Mouse (Mus musculus) intestine, postnatal 0 days (tissue): Measurements from ENCODE around the gene Htt. TPM values are rescaled to one million over a fixed set of nuclear protein-coding genes. Genes with fewer than 3 reads are reported as not detected.

Experiments used
- ATAC-seq: fragments of 200-750 bp; cut with Nextera tagmentation; 2 replicates; pipeline ENCODE4 v1.8.0; 2017; ENCODE audit warnings: mild to moderate bottlenecking, moderate TSS enrichment, moderate library complexity
- H3K27ac ChIP-seq: fragments of 300-500 bp; sonication (generic); 2 replicates; pipeline ENCODE4 v1.5.1; 2014; ENCODE audit warnings: mild to moderate bottlenecking, low read depth, low read length, moderate library complexity
- H3K27me3 ChIP-seq: fragments of 300-500 bp; sonication (generic); replicated peaks from 2 replicates; pipeline ENCODE4 v1.6.1; 2014; ENCODE audit warnings: low read length, mixed read lengths; ENCODE audit not compliant: control insufficient read depth, insufficient read depth
- H3K36me3 ChIP-seq: fragments of 300-500 bp; sonication (generic); 2 replicates; pipeline ENCODE4 v1.6.1; 2014; ENCODE audit warnings: mild to moderate bottlenecking, moderate library complexity; ENCODE audit not compliant: control insufficient read depth, insufficient read depth
- H3K4me1 ChIP-seq: fragments of 300-500 bp; sonication (generic); replicated peaks from 2 replicates; pipeline ENCODE4 v1.6.1; 2014; ENCODE audit warnings: antibody characterized with exemption, low read length, mixed read lengths; ENCODE audit not compliant: control insufficient read depth, insufficient read depth
- H3K4me2 ChIP-seq: fragments of 300-500 bp; sonication (generic); replicated peaks from 2 replicates; pipeline ENCODE4 v1.6.1; 2014; ENCODE audit warnings: low read depth, mild to moderate bottlenecking, moderate library complexity
- H3K4me3 ChIP-seq: fragments of 300-500 bp; sonication (generic); 2 replicates; pipeline ENCODE4 v1.5.1; 2014; ENCODE audit warnings: low read depth, low read length
- H3K9ac ChIP-seq: fragments of 300-500 bp; sonication (generic); 2 replicates; pipeline ENCODE4 v1.6.1; 2014; ENCODE audit warnings: mild to moderate bottlenecking, low read depth, low read length
- H3K9me3 ChIP-seq: fragments of 300-500 bp; sonication (generic); 2 replicates; pipeline ENCODE4 v1.6.1; 2016; ENCODE audit warnings: mixed run types; ENCODE audit not compliant: control insufficient read depth
- CTCF ChIP-seq: sonication (generic); IDR thresholded peaks from 2 replicates; pipeline ENCODE4 v1.5.1; 2016; ENCODE audit warnings: low read depth, mild to moderate bottlenecking, control low read depth, antibody characterized with exemption, moderate library complexity
- WGBS: fragments of 180-500 bp; shearing (Covaris S2); extraction: QIAGEN DNeasy Blood & Tissue Kit; methylation state at CpG from one replicate; pipeline ENCODE4 v1.1.7; 2014; 5-methylcytosine and 5-hydroxymethylcytosine counted together
- polyA plus RNA-seq: library from polyadenylated mRNA; unstranded; fragments of >200 nt; fragmentation: Nextera tagmentation; extraction: Ambion mirVana; gene quantifications from 2 replicates; pipeline ENCODE4 v1.2.1, GENCODE M21; 2015

Htt gene
- polyA plus RNA-seq, 1 experiment from 2014 or later: 3.7 TPM

GRCm38 (mm10) chr5:34950486-34951160 is 189.1 kb downstream of the Htt start:
- ATAC-seq: no peak
- peak overlapping the region; percentile 65; the same call in 1 of the 2 replicates for H3K4me3 ChIP-seq

GRCm38 (mm10) chr5:34951161-34951834 is 189.8 kb downstream of the Htt start:
- Histone ChIP-seq H3K9ac (no peak overlapping the region), H3K27me3 (no peaks in the 10 kb centered on the region; the same call in 1 of the 2 replicates), H3K4me2 (no peak overlapping the region), H3K27ac (no peak overlapping the region), H3K4me3 (no peak overlapping the region), H3K36me3 (no peaks in the 10 kb centered on the region), H3K9me3 (no peaks in the 10 kb centered on the region), H3K4me1 (no peaks in the 10 kb centered on the region)
- 89% methylated on average over 8 of the region's 8 CpGs for WGBS
- TF ChIP-seq CTCF: no peak
- ATAC-seq: no peak

More at GRCm38 (mm10) chr5:34950486-34951160, 189.1 kb downstream of the Htt start:
- H3K9ac ChIP-seq: no peak overlapping the region
- H3K4me2 ChIP-seq: peak overlapping the region; percentile 79
- TF ChIP-seq CTCF: no peak
- no peaks in the 10 kb centered on the region for H3K9me3 ChIP-seq
- no peak overlapping the region for H3K27ac ChIP-seq
- H3K4me1 ChIP-seq: no peaks in the 10 kb centered on the region
- H3K36me3 ChIP-seq: no peaks in the 10 kb centered on the region
- 82% methylated on average over 6 of the region's 6 CpGs for WGBS
- no peaks in the 10 kb centered on the region; the same call in 1 of the 2 replicates for H3K27me3 ChIP-seq

GRCm38 (mm10) chr5:34954508-34954907 is 193.0 kb downstream of the Htt start:
- 69% methylated on average over 6 of the region's 6 CpGs for WGBS
- no peaks in the 10 kb centered on the region for H3K36me3 ChIP-seq
- no peak for ATAC-seq
- H3K4me3 ChIP-seq: no peak overlapping the region
- no peaks in the 10 kb centered on the region; the same call in 1 of the 2 replicates for H3K27me3 ChIP-seq
- no peak for TF ChIP-seq CTCF
- no peak overlapping the region for H3K27ac ChIP-seq
- no peak overlapping the region for H3K9ac ChIP-seq
- H3K9me3 ChIP-seq: no peaks in the 10 kb centered on the region
- H3K4me1 ChIP-seq: no peaks in the 10 kb centered on the region
- no peak overlapping the region for H3K4me2 ChIP-seq

- Histone ChIP-seq H3K4me2 (no peak overlapping the region), H3K9ac (no peak overlapping the region), H3K4me3 (no peak overlapping the region), H3K36me3 (no peaks in the 10 kb centered on the region), H3K9me3 (no peaks in the 10 kb centered on the region), H3K27me3 (no peaks in the 10 kb centered on the region), H3K27ac (no peak overlapping the region), H3K4me1 (no peaks in the 10 kb centered on the region)
- 56% methylated on average over 5 of the region's 5 CpGs for whole genome bisulfite sequencing
- TF ChIP-seq CTCF: no peak
- no peak for ATAC-seq
Observed at GRCm38 (mm10) chr5:34955630-34956029, 194.1 kb downstream of the Htt start.

- H3K4me2 ChIP-seq: no peak overlapping the region
- no peaks in the 10 kb centered on the region for H3K9me3 ChIP-seq
- no peaks in the 10 kb centered on the region for H3K4me1 ChIP-seq
- no peak for ATAC-seq
- no peaks in the 10 kb centered on the region for H3K36me3 ChIP-seq
- H3K27ac ChIP-seq: no peak overlapping the region
- no peak overlapping the region for H3K4me3 ChIP-seq
- 82% methylated on average over 7 of the region's 7 CpGs for WGBS
- H3K9ac ChIP-seq: no peak overlapping the region
- H3K27me3 ChIP-seq: no peaks in the 10 kb centered on the region
- no peak for TF ChIP-seq CTCF
Observed at GRCm38 (mm10) chr5:34956151-34956550, 194.6 kb downstream of the Htt start.

- H3K4me3 ChIP-seq: no peak overlapping the region
- H3K4me2 ChIP-seq: no peak overlapping the region
- H3K36me3 ChIP-seq: no peaks in the 10 kb centered on the region; the same call in 1 of the 2 replicates
- H3K27ac ChIP-seq: no peak overlapping the region
- no peak for ATAC-seq
- no peaks in the 10 kb centered on the region for H3K4me1 ChIP-seq
- H3K9me3 ChIP-seq: no peaks in the 10 kb centered on the region
- 66% methylated on average over 2 of the region's 2 CpGs for WGBS
- no peak for TF ChIP-seq CTCF
- no peak overlapping the region for H3K9ac ChIP-seq
- no peaks in the 10 kb centered on the region for H3K27me3 ChIP-seq
Observed at GRCm38 (mm10) chr5:34957015-34957414, 195.5 kb downstream of the Htt start.
